ENCODE assay signal across 37 mouse cellular contexts in genomic region chr17:36856236-36856635, GRCm38 (mm10). TPM values are rescaled to one million over a fixed set of nuclear protein-coding genes. Genes with fewer than 3 reads are reported as not detected.
"Had no signal": no experiment of that assay in that cellular context is flagged by ENCODE, and none has a peak within 500 bp of the region (broad histone marks: within the 10 kb centered on the region; RNA-seq: fewer than 3 reads in every experiment).

No protein-coding gene starts in this region.

- DNase-seq: gastrocnemius, postnatal 14 days; gastrocnemius, postnatal 36 days; heart, adult 2 months; heart, postnatal 14 days; heart, postnatal 36 days; kidney, adult 18-20 months; kidney, adult 8-10 months; kidney, postnatal 10 days; kidney, postnatal 25 days; kidney, postnatal 4 days; liver, embryonic 13.5 days; lung, adult 18-20 months had no signal

RNA-seq across cellular contexts. Expression of gene Trim15, which starts 10.8 kb away (rescaled TPM):
- total RNA-seq: gastrocnemius, adult 18-20 months; gastrocnemius, adult 8-10 months; gastrocnemius, postnatal 14 days; gastrocnemius, postnatal 36 days; granulocyte monocyte progenitor cell, adult 5-6 weeks; heart, adult 2 months; heart, postnatal 14 days; heart, postnatal 36 days; layer of hippocampus, adult 2 months; layer of hippocampus, postnatal 10 days; layer of hippocampus, postnatal 25 days; left cerebral cortex, adult 2 months; left cerebral cortex, postnatal 14 days; left cerebral cortex, postnatal 36 days had no signal
- polyA plus RNA-seq: heart, postnatal 0 days had no signal

RNA-seq across cellular contexts. Expression of gene Trim10, which starts 13.1 kb away (rescaled TPM):
- total RNA-seq: gastrocnemius, adult 18-20 months; gastrocnemius, adult 8-10 months; gastrocnemius, postnatal 14 days; gastrocnemius, postnatal 36 days; granulocyte monocyte progenitor cell, adult 5-6 weeks; layer of hippocampus, adult 2 months; left cerebral cortex, adult 2 months; left cerebral cortex, postnatal 36 days had no signal
- polyA plus RNA-seq: inflammation-experienced regulatory T-cells, adult 6 months had no signal

RNA-seq across cellular contexts. Expression of gene Trim40, which starts 33.7 kb away (rescaled TPM):
- total RNA-seq: gastrocnemius, adult 18-20 months; gastrocnemius, adult 8-10 months; gastrocnemius, postnatal 14 days; gastrocnemius, postnatal 36 days; granulocyte monocyte progenitor cell, adult 5-6 weeks; heart, adult 2 months; heart, postnatal 14 days; heart, postnatal 36 days; layer of hippocampus, adult 2 months; layer of hippocampus, postnatal 10 days; layer of hippocampus, postnatal 25 days; left cerebral cortex, adult 2 months; left cerebral cortex, postnatal 14 days; left cerebral cortex, postnatal 36 days had no signal
- polyA plus RNA-seq: heart, adult 2 months; heart, embryonic 11.5 days; heart, embryonic 13.5 days; heart, embryonic 15.5 days; heart, postnatal 0 days; hindbrain, embryonic 10.5 days; hindbrain, embryonic 12.5 days; hindbrain, embryonic 14.5 days; inflammation-experienced regulatory T-cells, adult 6 months; kidney, embryonic 14.5 days; kidney, embryonic 16.5 days; limb, embryonic 11.5 days; limb, embryonic 13.5 days; limb, embryonic 15.5 days; liver, embryonic 11.5 days; liver, embryonic 13.5 days; liver, embryonic 15.5 days had no signal

RNA-seq across cellular contexts. Expression of gene Trim31, which starts 41.7 kb away (rescaled TPM):
- total RNA-seq: gastrocnemius, adult 18-20 months; gastrocnemius, adult 8-10 months; gastrocnemius, postnatal 14 days; gastrocnemius, postnatal 36 days; granulocyte monocyte progenitor cell, adult 5-6 weeks; heart, adult 2 months; heart, postnatal 14 days; heart, postnatal 36 days; layer of hippocampus, postnatal 10 days; left cerebral cortex, adult 2 months; left cerebral cortex, postnatal 14 days; left cerebral cortex, postnatal 36 days had no signal
- polyA plus RNA-seq: heart, adult 2 months; heart, embryonic 11.5 days; heart, embryonic 13.5 days; heart, embryonic 15.5 days; heart, postnatal 0 days; hindbrain, embryonic 10.5 days; hindbrain, embryonic 12.5 days; hindbrain, embryonic 14.5 days; hindbrain, embryonic 16.5 days; inflammation-experienced regulatory T-cells, adult 6 months; kidney, embryonic 14.5 days; kidney, embryonic 16.5 days; limb, embryonic 11.5 days; limb, embryonic 13.5 days; limb, embryonic 15.5 days; liver, embryonic 11.5 days; liver, embryonic 13.5 days; liver, embryonic 15.5 days had no signal
